Mouse (Mus musculus) heart, adult 2 months (tissue): Measurements from ENCODE around the gene Klrb1a. TPM values are rescaled to one million over a fixed set of nuclear protein-coding genes. Genes with fewer than 3 reads are reported as not detected.

ENCODE experiments used
- DNase-seq, 2 experiments: peaks; one replicate each; pipeline ENCODE4 v3.0.0; 2021
- H3K27ac ChIP-seq: fragments of 200-600 bp; 2 replicates; pipeline ENCODE4 v1.8.1; 2022
- H3K27me3 ChIP-seq: fragments of 200-500 bp; 2 replicates; pipeline ENCODE4 v1.6.1; 2012; ENCODE audit warnings: mild to moderate bottlenecking, low read length, inconsistent platforms, mixed read lengths; ENCODE audit not compliant: control insufficient read depth, insufficient read depth
- H3K36me3 ChIP-seq: fragments of 200-500 bp; 2 replicates; pipeline ENCODE4 v1.6.1; 2012; ENCODE audit warnings: low read length, inconsistent platforms; ENCODE audit not compliant: control insufficient read depth, insufficient read depth
- H3K4me1 ChIP-seq: fragments of 200-500 bp; 2 replicates; pipeline ENCODE4 v1.6.1; 2011; ENCODE audit warnings: low read length; ENCODE audit not compliant: control insufficient read depth, insufficient read depth
- H3K4me3 ChIP-seq: fragments of 200-600 bp; 2 replicates; pipeline ENCODE4 v1.8.1; 2022
- H3K79me2 ChIP-seq: fragments of 200-500 bp; replicated peaks from 2 replicates; pipeline ENCODE4 v1.6.1; 2012; ENCODE audit warnings: mild to moderate bottlenecking, inconsistent platforms, low read length, moderate library complexity, mixed read lengths; ENCODE audit not compliant: control insufficient read depth, insufficient read depth
- H3K9ac ChIP-seq: fragments of 200-500 bp; 2 replicates; pipeline ENCODE4 v1.6.1; 2012; ENCODE audit warnings: low read depth, mild to moderate bottlenecking, control low read depth, inconsistent platforms, low read length, mixed read lengths
- CTCF ChIP-seq: fragments of 200-600 bp; IDR thresholded peaks from 2 replicates; pipeline ENCODE4 v1.8.1; 2022; ENCODE audit warnings: antibody characterized with exemption, mild to moderate bottlenecking, moderate library complexity
- EP300 ChIP-seq: fragments of 200-500 bp; IDR thresholded peaks from 2 replicates; pipeline ENCODE4 v1.6.1; 2011; ENCODE audit warnings: low read depth, low read length, control low read depth; ENCODE audit not compliant: insufficient read depth
- POLR2A ChIP-seq: fragments of 200-500 bp; IDR thresholded peaks from 2 replicates; pipeline ENCODE4 v1.6.1; 2011; ENCODE audit warnings: mild to moderate bottlenecking, low read depth, low read length, control low read depth; ENCODE audit not compliant: insufficient read depth
- WGBS: fragments of 180-500 bp; shearing (Covaris S2); methylation state at CpG from one replicate; pipeline ENCODE4 v1.1.7; 2018; 5-methylcytosine and 5-hydroxymethylcytosine counted together
- intact Hi-C: fragments of 180-260 bp; cut with DNase I; formaldehyde crosslinking; loops from one replicate; pipeline ENCODE4 v1.15.1; 2025
- polyA plus RNA-seq: library from polyadenylated mRNA; depleted of rRNA; stranded (reverse); fragments of >200 nt; gene quantifications from 2 replicates; pipeline ENCODE4 v1.2.3, GENCODE M21; 2012
- total RNA-seq, 2 experiments: library from RNA; stranded (reverse); gene quantifications; 2 replicates each; pipeline ENCODE4 v1.2.3; 2021

Gene Klrb1a
- total and polyA plus RNA-seq, 3 experiments = 0.20 TPM; not detected in 2

- DNase-seq = no peak
- Histone ChIP-seq H3K27ac (no peak overlapping the region), H3K36me3 (no peaks in the 10 kb centered on the region), H3K79me2 (no peaks in the 10 kb centered on the region), H3K4me3 (no peak overlapping the region), H3K27me3 (no peaks in the 10 kb centered on the region), H3K4me1 (no peaks in the 10 kb centered on the region; the same call in 1 of the 2 replicates), H3K9ac (no peak overlapping the region)
- TF ChIP-seq EP300 = no peak
- WGBS = 67% methylated on average over 9 of the region's 9 CpGs
- intact Hi-C loops = loop anchor here (10.0 kb wide), 1 partner anchor 148 kb away; no protein-coding TSS in a partner anchor
These were observed 17.0 kb downstream of the Klrb1a start for GRCm38 (mm10) chr6:128606350-128606749.

- no peaks in the 10 kb centered on the region; the same call in 1 of the 2 replicates for H3K4me1 ChIP-seq
- WGBS = 28% methylated on average over 5 of the region's 5 CpGs
- no peak overlapping the region for H3K27ac ChIP-seq
- no peak overlapping the region for H3K9ac ChIP-seq
- no peak overlapping the region for H3K4me3 ChIP-seq
- H3K79me2 ChIP-seq = no peaks in the 10 kb centered on the region
- H3K36me3 ChIP-seq = no peaks in the 10 kb centered on the region
- intact Hi-C loops = loop anchor here (2.0 to 10.0 kb wide), 2 partner anchors 26 to 150 kb away; no protein-coding TSS in a partner anchor
- no peaks in the 10 kb centered on the region for H3K27me3 ChIP-seq
- peak; percentile 87 for TF ChIP-seq CTCF
- TF ChIP-seq EP300 = no peak
- no peak for DNase-seq
These were observed 18.8 kb downstream of the Klrb1a start for GRCm38 (mm10) chr6:128604512-128604911.

- no peak for TF ChIP-seq CTCF
- no peak for TF ChIP-seq EP300
- TF ChIP-seq POLR2A = no peak
- intact Hi-C loops = loop anchor here (10.0 kb wide), 1 partner anchor 152 kb away; no protein-coding TSS in a partner anchor
- no peak overlapping the region for H3K4me3 ChIP-seq
- no peaks in the 10 kb centered on the region; the same call in 1 of the 2 replicates for H3K4me1 ChIP-seq
- no peak for DNase-seq
- H3K9ac ChIP-seq = no peak overlapping the region
- no peak overlapping the region for H3K27ac ChIP-seq
- no peaks in the 10 kb centered on the region for H3K27me3 ChIP-seq
- WGBS = 63% methylated on average over 10 of the region's 10 CpGs
- no peaks in the 10 kb centered on the region for H3K79me2 ChIP-seq
- H3K36me3 ChIP-seq = no peaks in the 10 kb centered on the region
These were observed 20.7 kb downstream of the Klrb1a start for GRCm38 (mm10) chr6:128602463-128603201.

GRCm38 (mm10) chr6:128602026-128602425, 21.3 kb downstream of the Klrb1a start:
- 27% methylated on average over 3 of the region's 3 CpGs for WGBS
- DNase-seq = no peak
- Histone ChIP-seq H3K36me3 (no peaks in the 10 kb centered on the region), H3K27ac (no peak overlapping the region), H3K4me3 (no peak overlapping the region), H3K27me3 (no peaks in the 10 kb centered on the region), H3K4me1 (peaks cover under 1% of the 10 kb centered on the region; the same call in 1 of the 2 replicates), H3K9ac (no peak overlapping the region), H3K79me2 (no peaks in the 10 kb centered on the region)
- TF ChIP-seq POLR2A (no peak), EP300 (no peak), CTCF (no peak)
- intact Hi-C loops = loop anchor here (10.0 kb wide), 1 partner anchor 153 kb away; no protein-coding TSS in a partner anchor

- H3K79me2 ChIP-seq = no peaks in the 10 kb centered on the region
- intact Hi-C loops = no loop called here
These were observed 23.8 kb downstream of the Klrb1a start for GRCm38 (mm10) chr6:128599555-128599954.

More at GRCm38 (mm10) chr6:128599555-128599954, 23.8 kb downstream of the Klrb1a start:
- Histone ChIP-seq H3K36me3 (no peaks in the 10 kb centered on the region), H3K4me1 (peaks cover 1% of the 10 kb centered on the region; the same call in 1 of the 2 replicates), H3K9ac (no peak overlapping the region), H3K27ac (no peak overlapping the region), H3K27me3 (no peaks in the 10 kb centered on the region), H3K4me3 (no peak overlapping the region)
- TF ChIP-seq EP300 (no peak), CTCF (peak; percentile 49)
- DNase-seq = no peak
- WGBS = 64% methylated on average over 4 of the region's 4 CpGs
